Mouse (Mus musculus): ENCODE results near the gene Tex10. TPM values are rescaled to one million over a fixed set of nuclear protein-coding genes. Genes with fewer than 3 reads are reported as not detected.

The Tex10 gene
- total RNA-seq (2021) = 1 to 10 TPM; 7.6 to 8.2 TPM

DNA sequence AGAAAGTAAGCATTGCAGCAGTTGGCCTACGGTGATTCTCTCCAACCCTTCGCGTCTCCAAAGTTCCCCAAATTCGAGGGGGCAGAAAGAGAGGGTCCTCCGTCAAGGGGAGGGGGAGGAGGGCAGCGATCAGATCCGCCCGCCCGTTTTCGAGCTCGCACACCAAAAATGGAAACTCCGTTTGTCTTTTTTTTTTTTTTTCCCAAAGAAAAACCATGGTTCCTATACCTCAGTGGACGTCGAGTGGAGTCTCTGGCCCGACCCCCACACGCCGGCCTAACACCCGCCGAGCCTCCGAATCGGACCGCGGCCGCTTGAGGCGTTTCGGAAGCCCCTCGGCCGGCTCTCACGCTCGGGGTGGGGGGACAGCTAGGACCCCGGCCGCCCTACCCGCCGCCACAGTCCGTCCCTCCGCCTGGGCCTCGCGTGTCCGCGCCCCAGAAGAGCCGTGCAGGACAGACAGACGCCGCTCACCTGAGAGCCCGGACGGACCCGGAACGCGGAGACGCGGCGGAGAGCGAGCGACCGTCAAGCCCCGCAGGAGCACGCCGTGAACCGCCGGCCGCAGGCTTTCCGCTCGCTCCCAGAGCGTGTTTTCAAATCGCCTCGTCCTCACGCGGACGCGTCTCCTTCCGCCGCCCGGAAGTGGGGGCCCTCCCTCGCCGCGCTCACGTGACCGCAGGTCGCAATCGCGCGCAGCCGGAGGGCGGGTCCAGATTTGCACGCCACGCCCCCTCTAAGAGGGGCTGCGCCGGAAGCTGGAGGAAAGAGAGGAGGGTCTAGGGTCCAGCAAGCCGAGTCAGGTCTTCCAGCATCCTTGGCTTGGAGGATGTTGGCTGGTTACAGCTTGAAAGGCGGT, at the start of gene Tex10:
Tex10 (minus strand) TSS at position 668 of the 859 bp plus-strand sequence.
- intact Hi-C loops (cut with DNase I) = loop anchor here (2.0 kb wide), 1 partner anchor 68 kb away; no protein-coding TSS in a partner anchor
- DNase-seq (ENCODE audit: low spot score) = peak; percentile 80

- DNase-seq (ENCODE audit: low spot score) = no peak
- intact Hi-C loops (cut with DNase I) = no loop called here
These were observed 37.6 kb upstream of the Tex10 start for GRCm38 (mm10) chr4:48510861-48511260.

DNA sequence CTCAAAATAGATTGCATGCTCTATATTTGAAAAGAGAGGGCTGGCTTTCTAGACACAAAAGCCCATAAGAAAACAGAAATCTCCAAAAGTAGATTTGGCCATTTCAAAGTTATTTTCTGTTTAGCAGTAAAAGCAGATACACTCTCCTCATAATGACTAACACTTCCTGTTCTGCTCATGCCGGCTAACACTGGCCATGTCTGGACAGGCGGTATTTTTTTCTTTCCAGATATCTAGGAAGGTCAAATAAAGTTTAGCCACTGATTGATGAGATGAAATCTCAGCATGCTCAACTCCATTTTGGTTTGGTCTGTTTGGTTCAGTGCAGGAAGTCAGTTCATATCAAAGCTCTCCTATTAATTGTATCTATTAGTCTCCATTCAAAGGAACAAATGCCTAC, 19.3 kb upstream of the Tex10 start:
- intact Hi-C loops (cut with DNase I) = no loop called here
- no peak for DNase-seq (ENCODE audit: low spot score)

- no peak for DNase-seq (ENCODE audit: low spot score)
- intact Hi-C loops (cut with DNase I) = no loop called here
These were observed 18.1 kb upstream of the Tex10 start for GRCm38 (mm10) chr4:48491290-48491743.

GRCm38 (mm10) chr4:48488916-48489315, 15.7 kb upstream of the Tex10 start:
- DNase-seq (ENCODE audit: low spot score) = no peak
- intact Hi-C loops (cut with DNase I) = no loop called here

DNA sequence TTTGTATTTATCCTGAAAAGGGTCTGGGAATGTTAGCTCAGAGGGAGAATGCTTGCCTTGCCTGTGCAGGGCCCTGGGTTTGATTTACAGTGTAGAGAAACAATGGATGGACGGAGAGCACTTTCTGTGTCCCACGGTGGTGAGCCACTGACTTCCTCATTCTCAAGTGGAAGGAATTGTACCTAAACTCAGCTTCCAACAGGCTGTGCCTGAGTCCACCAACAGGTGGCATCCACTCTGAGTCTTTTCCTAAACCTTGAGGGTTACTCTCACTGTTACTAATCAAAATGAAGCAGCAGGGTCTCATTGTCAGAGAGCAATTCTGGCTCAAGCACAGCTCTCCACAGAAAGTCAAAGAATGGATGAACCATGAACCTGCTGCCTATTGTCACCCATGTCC, 8.0 kb upstream of the Tex10 start:
- intact Hi-C loops (cut with DNase I) = loop anchor here (2.0 kb wide), 1 partner anchor 200 kb away; no protein-coding TSS in a partner anchor

DNA sequence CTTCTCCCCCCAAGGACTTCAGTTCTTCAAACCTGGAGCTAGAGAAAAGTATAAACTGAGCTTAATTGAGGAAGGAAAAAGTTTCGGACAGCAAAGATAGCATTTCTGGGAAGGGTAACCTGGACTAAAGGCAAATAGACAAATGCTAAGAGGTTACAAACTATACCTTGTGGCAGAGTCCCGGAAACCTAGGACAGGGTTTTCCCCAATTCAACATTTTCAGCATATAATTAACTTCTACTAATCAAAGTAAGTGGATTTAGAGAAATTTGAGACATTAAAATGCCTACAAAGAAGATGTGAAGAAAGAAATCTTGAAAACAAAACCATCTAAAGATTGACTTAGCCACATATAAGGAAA, 372 bp upstream of the Tex10 start:
- intact Hi-C loops (cut with DNase I) = loop anchor here (2.0 kb wide), 1 partner anchor 67 kb away; no protein-coding TSS in a partner anchor
- DNase-seq (ENCODE audit: low spot score) = no peak

More for the DNA sequence above, 8.0 kb upstream of the Tex10 start:
- no peak for DNase-seq (ENCODE audit: low spot score)

DNA sequence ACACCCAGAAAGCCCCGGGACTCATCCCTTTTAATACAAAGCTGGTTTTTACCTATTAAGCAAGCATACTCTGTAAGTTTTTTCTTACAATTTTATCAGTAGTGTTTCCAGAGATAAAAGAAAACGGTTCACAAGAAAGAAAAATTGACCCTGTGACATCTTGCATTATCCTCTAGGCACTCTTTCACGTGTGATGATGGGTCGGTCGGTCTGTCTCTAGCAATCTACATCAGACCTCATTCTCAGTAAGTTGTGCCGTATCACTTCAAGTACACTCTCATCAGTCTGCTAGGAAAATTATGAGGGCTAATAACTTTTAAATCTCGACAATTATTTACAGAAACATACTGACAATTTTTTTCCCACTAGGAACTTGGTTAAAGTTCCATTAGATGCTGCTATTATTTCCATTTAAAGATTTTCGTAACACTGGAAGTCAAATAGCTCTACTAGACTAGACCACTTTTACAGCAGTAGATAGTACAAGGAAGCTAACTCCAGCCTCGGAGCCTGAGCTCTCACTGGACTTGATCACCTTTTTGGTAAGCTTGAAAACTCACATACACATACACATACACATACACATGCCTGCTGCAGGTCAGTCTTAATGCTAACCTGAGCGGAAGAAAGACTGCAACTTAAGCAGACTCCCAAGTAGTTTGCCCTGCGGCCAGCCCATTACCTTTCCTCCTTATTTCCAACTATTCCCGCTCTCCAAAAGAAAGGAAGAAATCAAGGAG, 1.0 kb downstream of the Tex10 start:
- no peak for DNase-seq (ENCODE audit: low spot score)
- intact Hi-C loops (cut with DNase I) = loop anchor here (2.0 kb wide), 1 partner anchor 69 kb away; no protein-coding TSS in a partner anchor

GRCm38 (mm10) chr4:48470977-48471376, 2.3 kb downstream of the Tex10 start:
- no peak for DNase-seq (ENCODE audit: low spot score)
- intact Hi-C loops (cut with DNase I) = no loop called here

DNA sequence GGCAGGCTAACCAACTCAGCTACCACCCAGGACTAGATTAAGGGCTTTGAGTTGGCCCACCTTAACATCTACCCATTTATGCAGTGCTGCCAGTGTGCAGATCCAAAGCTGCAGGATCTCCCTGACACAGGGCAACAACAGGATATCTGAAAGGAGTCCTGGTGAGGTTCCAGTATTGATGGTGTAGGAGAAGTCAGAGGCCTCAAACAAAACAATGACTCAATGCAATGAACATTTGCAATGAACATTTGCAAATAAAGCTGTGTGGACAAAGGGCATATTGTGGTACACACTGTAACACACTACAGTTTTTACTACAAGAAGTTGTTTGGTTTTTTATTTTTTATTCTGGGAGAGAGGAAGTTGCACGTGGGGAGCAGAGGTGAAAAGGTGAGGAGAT, 12.2 kb downstream of the Tex10 start:
- no peak for DNase-seq (ENCODE audit: low spot score)
- intact Hi-C loops (cut with DNase I) = no loop called here

DNA sequence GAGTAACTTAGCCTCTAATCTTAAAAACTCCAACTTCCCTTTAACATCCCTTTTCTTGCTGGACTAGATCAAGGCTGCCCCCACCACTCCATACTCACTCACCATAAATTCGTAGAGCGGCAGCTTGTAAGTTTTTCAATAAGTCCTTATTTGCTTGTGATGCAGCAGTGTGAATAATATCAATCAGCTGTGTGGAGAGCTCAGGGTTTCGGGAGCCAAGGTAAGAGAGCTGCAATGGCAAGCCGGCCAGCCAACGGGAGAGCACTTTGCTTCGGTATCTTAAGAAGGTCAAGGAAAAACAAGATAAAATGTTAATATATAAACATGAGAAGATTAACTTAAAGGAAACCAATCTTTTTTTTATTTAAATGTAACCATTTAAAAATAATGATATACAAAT, 14.8 kb downstream of the Tex10 start:
- DNase-seq (ENCODE audit: low spot score) = no peak
- intact Hi-C loops (cut with DNase I) = no loop called here

GRCm38 (mm10) chr4:48454106-48454773, 19.0 kb downstream of the Tex10 start:
- intact Hi-C loops (cut with DNase I) = no loop called here
- no peak for DNase-seq (ENCODE audit: low spot score)

- intact Hi-C loops (cut with DNase I) = no loop called here
- no peak for DNase-seq (ENCODE audit: low spot score)
These were observed 45.2 kb downstream of the Tex10 start for GRCm38 (mm10) chr4:48428054-48428453.

DNA sequence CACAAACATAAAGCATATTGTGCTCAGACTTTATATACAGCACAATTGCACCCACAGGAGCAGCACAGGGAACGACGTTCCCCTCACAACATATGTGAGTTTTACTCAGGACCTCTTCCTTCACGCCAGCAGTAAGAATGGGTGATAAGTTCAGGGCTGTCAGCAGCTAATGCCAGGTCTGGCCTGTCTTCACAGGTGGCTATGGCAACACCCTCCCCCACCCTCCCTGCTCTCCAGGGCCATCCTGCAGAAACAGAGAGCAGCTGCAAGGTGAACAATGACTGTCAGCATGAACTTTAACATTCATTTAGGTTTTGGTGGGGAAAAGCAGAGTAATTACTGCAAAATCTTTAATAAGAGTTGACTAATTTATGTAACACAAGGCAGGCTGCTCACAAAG, 45.8 kb downstream of the Tex10 start:
- intact Hi-C loops (cut with DNase I) = no loop called here

GRCm38 (mm10) chr4:48423738-48424137, 49.5 kb downstream of the Tex10 start:
- intact Hi-C loops (cut with DNase I) = no loop called here
- no peak for DNase-seq (ENCODE audit: low spot score)

More for the DNA sequence above, 45.8 kb downstream of the Tex10 start:
- no peak for DNase-seq (ENCODE audit: low spot score)

DNA sequence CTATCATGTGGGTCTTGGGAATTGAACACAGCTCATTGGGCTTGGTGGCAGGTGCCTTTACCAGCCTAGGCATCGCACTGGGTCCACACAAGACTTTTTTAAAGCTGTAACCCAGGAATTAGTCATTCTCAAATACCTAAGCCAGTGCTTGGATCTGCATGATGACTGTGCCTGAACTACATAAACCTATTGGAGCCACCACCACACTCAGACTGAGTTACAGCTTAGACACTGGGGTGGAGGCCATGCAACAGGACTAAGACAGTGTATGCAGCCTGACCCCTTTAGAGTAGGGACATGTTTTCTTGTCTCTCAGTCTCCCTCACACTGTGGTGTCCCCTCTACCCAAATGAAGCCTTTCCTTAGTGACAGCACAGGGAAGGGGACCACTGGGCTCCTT, 50.6 kb downstream of the Tex10 start:
- intact Hi-C loops (cut with DNase I) = no loop called here
- DNase-seq (ENCODE audit: low spot score) = no peak

DNA sequence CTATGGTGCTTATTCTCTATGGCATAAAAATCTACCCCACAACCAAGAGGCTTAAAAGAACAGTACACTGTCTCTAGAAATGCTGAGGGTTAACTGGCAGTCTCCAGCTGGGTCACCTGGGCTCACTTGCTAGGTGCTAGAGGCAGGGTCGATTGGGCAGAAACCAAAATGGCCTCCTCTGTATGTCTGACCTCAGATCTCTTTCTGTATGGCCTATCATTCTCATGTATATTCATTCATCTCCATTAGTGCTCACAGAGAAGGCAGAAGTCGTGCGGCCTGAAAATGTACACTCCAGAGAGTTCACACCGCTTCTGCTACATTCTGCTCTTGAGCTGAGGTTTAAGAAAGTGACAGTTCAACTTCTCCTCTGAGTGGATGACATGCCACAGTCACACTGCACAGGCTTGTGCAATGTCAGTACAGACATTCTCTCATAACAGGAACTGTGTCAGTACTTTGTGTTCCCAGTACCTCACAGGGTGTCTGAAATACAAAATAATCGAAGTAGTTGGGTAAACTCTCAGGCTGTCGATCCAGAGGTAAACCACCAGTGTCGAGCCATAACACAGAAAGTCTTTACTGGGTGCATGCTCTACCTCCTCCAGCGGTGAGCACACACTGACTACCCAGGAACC, 54.3 kb downstream of the Tex10 start:
- no peak for DNase-seq (ENCODE audit: low spot score)
- intact Hi-C loops (cut with DNase I) = no loop called here

DNA sequence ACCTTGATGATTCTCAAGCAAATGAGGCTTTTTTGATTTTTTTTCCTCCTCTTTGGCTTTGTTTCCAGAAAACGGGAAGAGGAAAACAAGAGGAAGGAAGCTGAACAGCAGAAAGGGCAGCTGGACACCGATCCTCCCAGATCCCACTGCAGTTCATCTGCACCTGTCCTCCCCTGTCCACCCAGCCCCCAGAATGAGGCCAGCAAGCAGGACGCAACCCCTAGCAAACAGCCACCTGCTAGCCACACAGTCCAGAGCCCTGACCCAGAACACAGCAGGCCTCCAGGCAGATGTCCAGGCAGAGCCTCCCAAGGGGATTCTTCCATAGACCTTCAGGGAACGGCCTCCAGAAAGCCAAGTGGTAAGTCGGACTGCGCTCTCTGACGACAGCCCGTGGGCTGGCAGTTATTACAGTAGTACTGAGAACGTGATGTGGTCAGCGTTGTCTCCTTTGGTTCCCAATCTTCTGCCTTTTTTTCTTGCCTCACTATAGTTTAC, 57.4 kb downstream of the Tex10 start:
- intact Hi-C loops (cut with DNase I) = no loop called here
- DNase-seq (ENCODE audit: low spot score) = no peak

- no peak for DNase-seq (ENCODE audit: low spot score)
- intact Hi-C loops (cut with DNase I) = no loop called here
These were observed 59.8 kb downstream of the Tex10 start for GRCm38 (mm10) chr4:48413473-48413872.
